Mouse (Mus musculus): Measurements from ENCODE around the gene Dnah6. TPM values are rescaled to one million over a fixed set of nuclear protein-coding genes. Genes with fewer than 3 reads are reported as not detected.

The Dnah6 gene
- polyA plus RNA-seq, 1 experiment from 2014 or later: 0.34 TPM

- H3K9me3 ChIP-seq (replicated peaks; ENCODE audit: control insufficient read depth, low read length): no peaks in the 10 kb centered on the region
- H3K4me3 ChIP-seq (ENCODE audit: low read depth, low read length): no peak overlapping the region
- H3K36me3 ChIP-seq (ENCODE audit: control insufficient read depth, insufficient read depth, low read length): no peaks in the 10 kb centered on the region
- H3K27me3 ChIP-seq (replicated peaks; ENCODE audit: control insufficient read depth, insufficient read depth, low read length): no peaks in the 10 kb centered on the region
- no peak for ATAC-seq
- H3K27ac ChIP-seq (ENCODE audit: low read depth, low read length): no peak overlapping the region
- no peaks in the 10 kb centered on the region for H3K4me1 ChIP-seq (ENCODE audit: control insufficient read depth, insufficient read depth, low read length)
- H3K9ac ChIP-seq (ENCODE audit: low read length): no peak overlapping the region
- no peak for DNase-seq (ENCODE audit: low spot score)
- H3K4me2 ChIP-seq (ENCODE audit: low read length): no peak overlapping the region
- 89% methylated on average over 7 of the region's 7 CpGs for WGBS
These were observed 174.2 kb downstream of the Dnah6 start for GRCm38 (mm10) chr6:73047259-73047658.

- no peak overlapping the region for H3K4me3 ChIP-seq (ENCODE audit: low read depth, low read length)
- H3K4me1 ChIP-seq (ENCODE audit: control insufficient read depth, insufficient read depth, low read length): no peaks in the 10 kb centered on the region
- no peak overlapping the region for H3K4me2 ChIP-seq (ENCODE audit: low read length)
- H3K27ac ChIP-seq (ENCODE audit: low read depth, low read length): no peak overlapping the region
- no peak for DNase-seq (ENCODE audit: low spot score)
- no peak for ATAC-seq
- WGBS: 65% methylated on average over 3 of the region's 3 CpGs
- H3K9me3 ChIP-seq (replicated peaks; ENCODE audit: control insufficient read depth, low read length): no peaks in the 10 kb centered on the region
- H3K9ac ChIP-seq (ENCODE audit: low read length): no peak overlapping the region
- no peaks in the 10 kb centered on the region for H3K27me3 ChIP-seq (replicated peaks; ENCODE audit: control insufficient read depth, insufficient read depth, low read length)
- H3K36me3 ChIP-seq (ENCODE audit: control insufficient read depth, insufficient read depth, low read length): no peaks in the 10 kb centered on the region
These were observed 175.5 kb downstream of the Dnah6 start for GRCm38 (mm10) chr6:73045944-73046343.

DNA sequence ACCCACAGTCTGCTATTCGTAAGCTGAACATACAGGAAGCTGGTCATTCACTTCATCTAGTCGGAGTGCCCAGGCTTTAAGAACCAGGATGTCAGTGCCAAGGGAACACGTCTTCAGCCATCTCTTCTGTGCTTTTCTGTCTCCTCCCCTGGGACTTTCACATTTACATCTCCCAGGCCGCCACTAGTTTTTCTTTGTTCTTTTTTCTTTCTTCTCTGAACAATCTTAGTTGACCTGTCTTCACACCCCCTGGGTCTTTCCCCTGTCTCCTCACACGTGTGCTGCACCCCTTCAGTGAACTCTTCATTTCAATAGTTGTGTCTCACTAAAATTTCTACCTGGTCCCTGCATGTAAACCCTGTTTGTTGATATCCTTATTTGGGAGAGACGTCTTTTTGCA, 179.2 kb downstream of the Dnah6 start:
- WGBS: 75% methylated on average over 6 of the region's 6 CpGs
- no peaks in the 10 kb centered on the region for H3K27me3 ChIP-seq (replicated peaks; ENCODE audit: control insufficient read depth, insufficient read depth, low read length)
- no peaks in the 10 kb centered on the region for H3K36me3 ChIP-seq (ENCODE audit: control insufficient read depth, insufficient read depth, low read length)
- H3K4me1 ChIP-seq (ENCODE audit: control insufficient read depth, insufficient read depth, low read length): no peaks in the 10 kb centered on the region
- DNase-seq (ENCODE audit: low spot score) (no peak), ATAC-seq (no peak)
- H3K9ac ChIP-seq (ENCODE audit: low read length): no peak overlapping the region
- no peak overlapping the region for H3K4me3 ChIP-seq (ENCODE audit: low read depth, low read length)
- no peaks in the 10 kb centered on the region for H3K9me3 ChIP-seq (replicated peaks; ENCODE audit: control insufficient read depth, low read length)
- no peak overlapping the region for H3K27ac ChIP-seq (ENCODE audit: low read depth, low read length)
- no peak overlapping the region for H3K4me2 ChIP-seq (ENCODE audit: low read length)

DNA sequence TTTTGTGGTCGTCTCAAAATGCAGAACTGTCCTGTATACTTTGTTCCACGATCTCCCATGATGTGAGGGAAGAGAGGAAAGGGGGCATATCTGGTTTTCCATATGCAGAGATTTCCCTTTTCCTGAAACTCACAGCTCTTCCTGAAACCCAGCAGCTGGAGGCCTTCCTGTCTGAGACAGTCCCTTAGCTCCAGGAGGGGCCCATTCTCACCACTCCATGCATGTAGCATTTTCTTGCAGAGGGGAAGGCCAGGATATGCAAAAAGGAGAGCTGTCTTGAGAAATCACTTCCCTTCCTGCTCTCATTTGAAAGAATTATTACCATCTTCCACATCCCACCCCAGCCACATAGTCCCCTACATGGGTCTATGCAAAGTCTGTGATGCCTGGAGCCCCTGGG, 183.2 kb downstream of the Dnah6 start:
- H3K4me2 ChIP-seq (ENCODE audit: low read length): no peak overlapping the region
- no peak overlapping the region for H3K27ac ChIP-seq (ENCODE audit: low read depth, low read length)
- ATAC-seq: no peak
- no peak overlapping the region for H3K9ac ChIP-seq (ENCODE audit: low read length)
- no peak overlapping the region for H3K4me3 ChIP-seq (ENCODE audit: low read depth, low read length)
- DNase-seq (ENCODE audit: low spot score): no peak
- no peaks in the 10 kb centered on the region for H3K36me3 ChIP-seq (ENCODE audit: control insufficient read depth, insufficient read depth, low read length)
- H3K9me3 ChIP-seq (replicated peaks; ENCODE audit: control insufficient read depth, low read length): no peaks in the 10 kb centered on the region
- H3K27me3 ChIP-seq (replicated peaks; ENCODE audit: control insufficient read depth, insufficient read depth, low read length): no peaks in the 10 kb centered on the region
- no peaks in the 10 kb centered on the region for H3K4me1 ChIP-seq (ENCODE audit: control insufficient read depth, insufficient read depth, low read length)
- WGBS: 85% methylated on average over 2 of the region's 2 CpGs

DNA sequence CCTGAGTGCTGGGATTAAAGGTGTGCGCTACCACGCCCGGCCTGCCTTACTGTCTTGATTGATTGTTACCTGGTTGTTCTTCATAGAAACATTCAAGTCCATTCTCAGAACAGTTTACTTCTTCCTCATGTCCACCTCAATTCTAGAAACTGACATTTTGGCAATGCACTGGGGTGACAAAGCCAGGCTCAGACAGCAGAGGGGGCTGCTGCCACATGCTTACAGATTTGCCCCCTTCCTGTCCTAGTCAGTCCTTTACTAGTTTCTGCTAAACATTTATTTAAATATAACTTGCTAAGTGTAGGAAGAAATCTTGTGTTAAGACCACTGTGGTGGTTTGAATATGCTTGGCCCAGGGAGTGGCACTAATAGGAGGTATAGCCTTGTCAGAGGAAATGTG, 192.6 kb downstream of the Dnah6 start:
- ATAC-seq (no peak), DNase-seq (ENCODE audit: low spot score) (no peak)
- Histone ChIP-seq H3K4me3 (ENCODE audit: low read depth, low read length) (no peak overlapping the region), H3K9me3 (replicated peaks; ENCODE audit: control insufficient read depth, low read length) (no peaks in the 10 kb centered on the region), H3K4me1 (ENCODE audit: control insufficient read depth, insufficient read depth, low read length) (no peaks in the 10 kb centered on the region), H3K27ac (ENCODE audit: low read depth, low read length) (no peak overlapping the region), H3K9ac (ENCODE audit: low read length) (no peak overlapping the region), H3K27me3 (replicated peaks; ENCODE audit: control insufficient read depth, insufficient read depth, low read length) (no peaks in the 10 kb centered on the region), H3K36me3 (ENCODE audit: control insufficient read depth, insufficient read depth, low read length) (no peaks in the 10 kb centered on the region), H3K4me2 (ENCODE audit: low read length) (no peak overlapping the region)
- WGBS: 91% methylated on average over 3 of the region's 3 CpGs

DNA sequence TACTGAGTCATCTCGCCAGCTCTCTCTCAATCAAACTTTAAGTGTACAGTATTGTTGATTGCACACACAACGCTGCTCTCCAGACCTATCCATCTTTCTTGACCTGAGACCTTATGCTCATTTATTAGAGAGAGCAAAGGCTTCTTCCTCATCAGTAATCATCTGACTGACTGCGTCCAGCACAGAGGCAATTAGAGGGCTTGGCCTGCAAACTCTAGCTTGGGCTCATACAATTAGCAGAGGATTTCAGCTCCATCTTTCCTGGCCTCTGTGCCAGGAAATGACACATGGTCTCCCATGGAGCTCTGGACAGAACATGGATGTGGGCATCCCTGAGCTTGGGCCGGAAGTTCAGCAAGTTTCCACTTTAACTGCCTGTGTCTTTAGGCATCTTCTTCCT, 193.6 kb downstream of the Dnah6 start:
- no peak overlapping the region for H3K4me2 ChIP-seq (ENCODE audit: low read length)
- no peaks in the 10 kb centered on the region for H3K27me3 ChIP-seq (replicated peaks; ENCODE audit: control insufficient read depth, insufficient read depth, low read length)
- H3K27ac ChIP-seq (ENCODE audit: low read depth, low read length): no peak overlapping the region
- DNase-seq (ENCODE audit: low spot score) (no peak), ATAC-seq (no peak)
- no peak overlapping the region for H3K4me3 ChIP-seq (ENCODE audit: low read depth, low read length)
- H3K9ac ChIP-seq (ENCODE audit: low read length): no peak overlapping the region
- no peaks in the 10 kb centered on the region for H3K4me1 ChIP-seq (ENCODE audit: control insufficient read depth, insufficient read depth, low read length)
- H3K36me3 ChIP-seq (ENCODE audit: control insufficient read depth, insufficient read depth, low read length): no peaks in the 10 kb centered on the region
- H3K9me3 ChIP-seq (replicated peaks; ENCODE audit: control insufficient read depth, low read length): no peaks in the 10 kb centered on the region
- 76% methylated on average over 4 of the region's 4 CpGs for WGBS

- no peaks in the 10 kb centered on the region for H3K9me3 ChIP-seq (replicated peaks; ENCODE audit: control insufficient read depth, low read length)
- ATAC-seq (no peak), DNase-seq (ENCODE audit: low spot score) (no peak)
- H3K4me3 ChIP-seq (ENCODE audit: low read depth, low read length): no peak overlapping the region
- no peak overlapping the region for H3K9ac ChIP-seq (ENCODE audit: low read length)
- no peak overlapping the region for H3K27ac ChIP-seq (ENCODE audit: low read depth, low read length)
- no peak overlapping the region for H3K4me2 ChIP-seq (ENCODE audit: low read length)
- H3K36me3 ChIP-seq (ENCODE audit: control insufficient read depth, insufficient read depth, low read length): no peaks in the 10 kb centered on the region
- no peaks in the 10 kb centered on the region for H3K4me1 ChIP-seq (ENCODE audit: control insufficient read depth, insufficient read depth, low read length)
- 83% methylated on average over 6 of the region's 6 CpGs for WGBS
- H3K27me3 ChIP-seq (replicated peaks; ENCODE audit: control insufficient read depth, insufficient read depth, low read length): no peaks in the 10 kb centered on the region
These were observed 194.6 kb downstream of the Dnah6 start for GRCm38 (mm10) chr6:73026898-73027297.

GRCm38 (mm10) chr6:73020061-73020460, 201.4 kb downstream of the Dnah6 start:
- H3K27me3 ChIP-seq (replicated peaks; ENCODE audit: control insufficient read depth, insufficient read depth, low read length): no peaks in the 10 kb centered on the region
- H3K27ac ChIP-seq (ENCODE audit: low read depth, low read length): no peak overlapping the region
- H3K4me2 ChIP-seq (ENCODE audit: low read length): no peak overlapping the region
- 7% methylated on average over 3 of the region's 3 CpGs for WGBS
- H3K4me3 ChIP-seq (ENCODE audit: low read depth, low read length): no peak overlapping the region
- H3K9me3 ChIP-seq (replicated peaks; ENCODE audit: control insufficient read depth, low read length): no peaks in the 10 kb centered on the region
- no peaks in the 10 kb centered on the region for H3K4me1 ChIP-seq (ENCODE audit: control insufficient read depth, insufficient read depth, low read length)
- no peaks in the 10 kb centered on the region for H3K36me3 ChIP-seq (ENCODE audit: control insufficient read depth, insufficient read depth, low read length)
- DNase-seq (ENCODE audit: low spot score) (peak; percentile 61), ATAC-seq (no peak)
- no peak overlapping the region for H3K9ac ChIP-seq (ENCODE audit: low read length)

- Histone ChIP-seq H3K4me2 (ENCODE audit: low read length) (no peak overlapping the region), H3K4me3 (ENCODE audit: low read depth, low read length) (no peak overlapping the region), H3K4me1 (ENCODE audit: control insufficient read depth, insufficient read depth, low read length) (peaks cover 3% of the 10 kb centered on the region; the same call in 1 of the 2 replicates), H3K9me3 (replicated peaks; ENCODE audit: control insufficient read depth, low read length) (no peaks in the 10 kb centered on the region), H3K27ac (ENCODE audit: low read depth, low read length) (no peak overlapping the region), H3K27me3 (replicated peaks; ENCODE audit: control insufficient read depth, insufficient read depth, low read length) (no peaks in the 10 kb centered on the region), H3K36me3 (ENCODE audit: control insufficient read depth, insufficient read depth, low read length) (no peaks in the 10 kb centered on the region), H3K9ac (ENCODE audit: low read length) (no peak overlapping the region)
- DNase-seq (ENCODE audit: low spot score) (no peak), ATAC-seq (no peak)
- WGBS: 86% methylated on average over 10 of the region's 10 CpGs
These were observed 202.6 kb downstream of the Dnah6 start for GRCm38 (mm10) chr6:73018725-73019280.

Data from forebrain, embryonic 14.5 days (tissue).